Mouse (Mus musculus) CD4-positive helper T cell, adult 2 months (primary cell): ENCODE data around the gene Itga10.
"Not testable (repeated sequence)": the region's sequence is repeated elsewhere in the genome, so short reads cannot be mapped to it uniquely, and the experiment has no call there.

Experiments
- DNase-seq: peaks from one replicate; pipeline ENCODE4 v3.0.0-alpha.2; 2012; ENCODE audit warnings: low read depth, missing footprints, low spot score

Itga10 gene

GRCm38 (mm10) chr3:96680269-96680956 is 35.0 kb downstream of the Itga10 start:
- DNase-seq: no peak

GRCm38 (mm10) chr3:96683496-96683895 is 38.1 kb downstream of the Itga10 start:
- DNase-seq: no peak

- no peak for DNase-seq
Observed at GRCm38 (mm10) chr3:96684151-96684821, 38.9 kb downstream of the Itga10 start.

GRCm38 (mm10) chr3:96684822-96685156 is 39.4 kb downstream of the Itga10 start:
- no peak for DNase-seq

GRCm38 (mm10) chr3:96686057-96686456 is 40.7 kb downstream of the Itga10 start:
- DNase-seq: not testable (repeated sequence)

GRCm38 (mm10) chr3:96688854-96689253 is 43.5 kb downstream of the Itga10 start:
- DNase-seq: no peak

GRCm38 (mm10) chr3:96690298-96690697 is 44.9 kb downstream of the Itga10 start:
- DNase-seq: peak; percentile 38

GRCm38 (mm10) chr3:96692506-96692905 is 47.1 kb downstream of the Itga10 start:
- DNase-seq: no peak

GRCm38 (mm10) chr3:96693579-96693978 is 48.2 kb downstream of the Itga10 start:
- no peak for DNase-seq

GRCm38 (mm10) chr3:96696198-96696765 is 50.9 kb downstream of the Itga10 start, which contains the start of gene Pias3:
Gene Pias3 (plus strand): TSS chr3:96696384.
- peak; percentile 67 for DNase-seq

GRCm38 (mm10) chr3:96696766-96697732 is 51.7 kb downstream of the Itga10 start:
- DNase-seq: peak; percentile 84

GRCm38 (mm10) chr3:96698993-96699690 is 53.8 kb downstream of the Itga10 start:
- no peak for DNase-seq

GRCm38 (mm10) chr3:96700376-96700775 is 55.0 kb downstream of the Itga10 start:
- DNase-seq: no peak

GRCm38 (mm10) chr3:96701003-96701402 is 55.6 kb downstream of the Itga10 start:
- no peak for DNase-seq

GRCm38 (mm10) chr3:96704778-96705177 is 59.4 kb downstream of the Itga10 start:
- DNase-seq: peak; percentile 39

- DNase-seq: no peak
Observed at GRCm38 (mm10) chr3:96706217-96706616, 60.8 kb downstream of the Itga10 start.

GRCm38 (mm10) chr3:96706984-96707383 is 61.6 kb downstream of the Itga10 start:
- no peak for DNase-seq

- DNase-seq: peak; percentile 72
Observed at GRCm38 (mm10) chr3:96707903-96708683, 62.7 kb downstream of the Itga10 start, which contains the start of gene Nudt17. Gene Nudt17 (minus strand): TSS chr3:96708562.

GRCm38 (mm10) chr3:96708684-96709064 is 63.3 kb downstream of the Itga10 start:
- no peak for DNase-seq
